Mouse (Mus musculus) embryo, embryonic 10 days (tissue): ENCODE measurements around the gene Ptgis.

Experiments used
- DNase-seq: peaks from one replicate; pipeline ENCODE4 v3.0.0-alpha.2; 2015; ENCODE audit warnings: low spot score

The Ptgis gene

DNA sequence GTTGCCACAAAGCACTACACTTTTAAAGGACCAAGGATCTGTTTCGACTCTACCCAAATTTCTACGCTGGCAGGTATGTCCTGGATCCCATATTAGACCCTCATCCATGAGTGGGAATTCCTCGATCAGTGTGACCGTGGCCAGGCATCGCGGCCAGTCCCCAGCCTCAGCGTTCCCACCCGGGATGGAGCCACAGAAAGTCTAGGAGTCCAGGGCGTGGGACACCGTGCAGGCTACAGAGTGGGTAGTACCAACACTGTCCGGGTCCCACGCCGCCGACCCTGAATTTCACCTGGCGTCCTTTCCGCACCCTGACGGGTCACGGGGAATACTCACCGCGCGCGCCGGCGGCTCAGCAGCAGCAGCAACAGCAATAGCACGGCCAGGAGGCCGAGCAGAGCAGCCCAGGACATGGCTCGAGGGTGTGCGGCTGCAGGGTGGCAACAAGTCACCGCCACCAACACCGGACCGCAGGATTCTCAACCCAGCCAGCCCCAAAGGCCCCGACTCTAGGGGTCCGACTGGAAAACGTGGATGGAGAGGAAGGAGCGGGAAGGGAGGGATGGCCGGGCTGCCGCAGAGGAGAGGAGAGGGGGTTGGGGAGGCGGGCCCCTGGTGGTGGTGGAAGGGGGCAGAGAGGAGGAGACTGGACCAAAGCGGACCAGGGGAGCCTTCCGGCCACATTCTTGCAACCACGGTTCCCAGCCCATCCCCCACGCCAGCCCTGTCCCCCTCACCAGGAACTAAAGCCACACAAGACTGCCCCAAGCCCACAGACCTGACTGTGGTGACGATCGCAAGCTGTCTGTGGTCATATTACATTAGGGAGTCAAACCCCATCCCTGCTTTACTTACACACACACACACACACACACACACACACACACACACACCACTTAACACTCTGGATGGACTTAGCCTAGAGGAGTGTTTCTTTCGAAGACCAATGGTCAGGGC is at the start of gene Ptgis:
Gene Ptgis, minus strand, starts transcription at position 597 of the 957 bp plus-strand sequence.
- DNase-seq, result peak; percentile 71

DNA sequence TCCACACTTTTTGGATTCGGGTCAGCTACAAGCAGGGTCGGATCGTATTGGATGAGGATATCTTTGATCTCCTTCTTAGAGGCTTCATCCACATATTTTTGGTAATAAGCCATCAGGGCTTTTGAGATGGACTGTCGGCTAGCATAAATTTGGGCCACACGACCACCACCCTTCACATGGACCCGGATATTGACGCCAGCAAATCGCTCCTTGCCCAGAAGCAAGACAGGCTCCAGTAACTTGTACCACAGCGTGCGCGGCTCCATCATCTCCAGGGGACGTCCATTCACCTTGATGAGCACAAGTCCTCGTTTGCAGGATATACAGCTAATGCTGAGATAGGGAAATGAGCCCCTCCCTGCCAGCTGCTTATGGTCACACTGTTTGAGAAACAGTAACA is 41.1 kb upstream of the Ptgis start:
- no peak for DNase-seq

DNA sequence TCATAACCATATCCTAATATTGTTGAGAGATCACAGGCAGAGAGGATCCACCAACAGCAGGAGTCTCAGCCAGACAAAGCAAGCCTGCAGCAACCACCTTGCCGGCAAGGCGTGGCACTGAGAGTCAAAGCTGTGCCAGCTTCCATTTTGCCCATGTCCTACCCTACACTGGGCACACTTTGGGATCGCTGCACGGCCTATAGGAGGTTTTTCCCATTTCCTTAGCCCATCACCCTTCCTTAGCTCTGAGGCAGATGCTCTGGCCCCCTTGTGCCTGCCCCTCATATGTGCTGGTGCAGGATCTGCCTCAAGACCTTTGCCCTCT is 40.5 kb upstream of the Ptgis start:
- DNase-seq, result no peak

DNA sequence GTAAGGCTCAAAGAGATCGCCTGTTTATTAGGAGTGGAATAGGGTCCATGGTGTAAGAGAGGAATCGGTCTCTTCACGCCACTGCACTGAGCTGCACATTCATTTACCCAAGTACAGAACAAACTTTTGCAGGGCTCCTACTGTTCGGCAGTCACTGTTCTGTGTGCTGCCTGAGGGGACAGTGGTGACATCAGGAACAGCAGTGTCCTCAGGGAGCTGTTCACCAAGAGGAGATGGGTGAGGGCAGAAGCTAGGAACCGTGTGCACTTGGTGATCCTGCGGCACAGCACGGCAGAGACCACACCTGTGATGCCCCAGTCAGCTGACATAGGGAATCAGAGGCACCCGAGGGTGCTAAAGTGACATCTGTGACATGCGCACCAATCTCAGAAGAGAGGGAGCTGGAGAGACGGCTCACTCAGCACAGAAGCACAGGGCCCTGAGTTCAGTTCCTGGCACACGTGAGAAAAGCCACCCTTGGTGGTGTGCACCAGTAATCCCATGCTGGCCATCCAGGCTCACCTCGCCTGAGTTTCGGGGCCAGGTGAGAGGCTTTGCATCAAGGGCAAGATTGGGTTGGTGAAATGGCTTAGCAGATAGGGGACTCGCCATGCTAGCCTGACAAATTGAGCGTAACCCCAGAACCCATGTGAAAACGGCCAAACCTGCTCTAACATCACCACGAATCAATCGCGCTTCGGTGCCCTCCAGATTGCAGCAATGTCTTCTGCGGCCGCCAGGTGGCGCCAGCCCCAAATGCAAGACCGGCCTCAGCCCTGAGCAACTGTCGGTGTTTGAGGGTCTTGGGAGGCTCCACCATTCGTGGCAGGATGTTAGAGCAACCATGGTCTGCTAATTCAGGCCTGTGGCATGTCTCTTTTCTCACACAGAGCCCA is 39.9 kb upstream of the Ptgis start:
- peak; percentile 86 for DNase-seq

- peak; percentile 75 for DNase-seq
These were observed 38.5 kb upstream of the Ptgis start for GRCm38 (mm10) chr2:167278751-167279526.

DNA sequence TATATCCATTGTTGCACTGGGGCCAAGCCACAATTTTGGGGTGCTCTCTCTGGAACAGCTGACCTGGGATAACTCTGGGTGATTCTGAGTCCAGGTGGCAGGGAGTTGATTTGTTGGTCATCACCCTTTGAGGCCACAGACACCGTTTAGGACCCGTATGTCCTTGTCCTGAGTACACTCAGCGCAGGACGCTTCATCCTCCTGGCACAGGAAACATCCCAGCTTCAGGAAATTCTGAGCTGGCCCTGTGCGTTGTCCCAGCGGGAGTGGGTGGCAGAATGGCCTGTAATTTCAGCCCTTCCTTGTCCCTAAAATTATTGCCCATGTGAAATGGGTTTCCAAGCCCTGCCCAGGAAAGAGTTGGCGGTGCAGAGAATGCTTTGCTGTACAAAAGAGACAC is 37.6 kb upstream of the Ptgis start:
- no peak for DNase-seq

DNA sequence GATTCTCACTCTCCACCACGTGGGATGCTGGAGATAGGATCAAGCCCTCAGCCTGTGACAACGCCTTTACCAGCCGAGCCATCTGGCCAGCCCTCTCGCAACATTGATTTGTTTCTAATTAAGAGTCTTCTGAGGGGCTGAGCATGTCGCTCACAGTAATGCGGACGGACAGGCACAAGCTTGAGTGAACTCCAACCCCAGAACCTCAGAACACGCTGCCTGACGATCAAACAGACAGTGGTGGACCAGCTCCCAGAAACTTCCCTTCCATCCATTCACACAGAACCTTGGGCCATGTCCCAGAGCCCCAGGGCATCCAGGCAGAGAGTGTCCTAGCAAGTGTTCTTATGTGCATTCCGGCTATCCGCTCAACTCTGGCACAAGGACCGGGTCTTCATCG is 36.6 kb upstream of the Ptgis start:
- no peak for DNase-seq

GRCm38 (mm10) chr2:167275856-167276255 is 35.5 kb upstream of the Ptgis start:
- DNase-seq, result no peak

- DNase-seq, result no peak
These were observed 34.5 kb upstream of the Ptgis start for GRCm38 (mm10) chr2:167274713-167275465.

- DNase-seq, result no peak
These were observed 32.9 kb upstream of the Ptgis start for GRCm38 (mm10) chr2:167273206-167273740.

DNA sequence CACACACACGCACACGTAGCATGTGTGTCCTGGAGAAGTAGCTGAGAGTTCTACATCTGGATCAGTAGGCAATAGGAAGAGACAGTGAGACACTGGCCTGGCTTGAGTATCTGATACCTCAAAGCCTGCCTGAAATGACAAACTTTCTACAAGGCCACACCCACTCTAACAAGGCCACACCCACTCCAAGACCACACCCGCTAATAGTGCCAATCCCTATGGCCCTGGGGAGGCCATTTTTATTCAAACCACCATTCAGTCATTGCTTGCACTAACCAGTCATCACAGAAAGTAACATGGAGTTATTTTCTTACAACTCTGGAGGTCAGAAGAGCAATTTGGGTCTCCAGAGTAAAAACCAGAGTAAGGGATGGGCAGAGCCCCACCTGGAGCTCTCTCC is 32.3 kb upstream of the Ptgis start:
- DNase-seq, result no peak

DNA sequence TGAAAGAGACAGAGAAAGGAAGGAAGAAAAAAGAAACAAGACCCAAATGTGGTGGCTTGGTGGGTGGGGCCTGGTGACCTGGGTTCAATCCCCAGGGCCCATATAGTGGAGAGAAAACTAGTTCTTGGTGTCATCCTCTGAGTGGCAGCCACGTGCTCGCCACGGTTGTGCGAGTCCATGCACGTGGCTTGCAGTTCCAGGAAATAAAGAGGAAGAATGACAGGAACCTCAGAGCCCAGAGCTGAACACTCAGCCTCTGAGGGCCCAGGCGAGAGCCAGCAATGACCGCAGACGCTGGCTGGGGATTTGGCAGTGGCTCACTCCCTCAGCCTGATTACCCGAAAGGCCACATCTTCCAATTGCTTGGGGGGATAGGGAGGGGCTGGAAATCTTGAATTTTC is 30.7 kb upstream of the Ptgis start:
- no peak for DNase-seq

GRCm38 (mm10) chr2:167270496-167270895 is 30.1 kb upstream of the Ptgis start:
- no peak for DNase-seq

GRCm38 (mm10) chr2:167268721-167269120 is 28.3 kb upstream of the Ptgis start:
- DNase-seq, result no peak

- no peak for DNase-seq
These were observed 27.9 kb upstream of the Ptgis start for GRCm38 (mm10) chr2:167268411-167268690.

- no peak for DNase-seq
These were observed 27.4 kb upstream of the Ptgis start for GRCm38 (mm10) chr2:167267531-167268410.

DNA sequence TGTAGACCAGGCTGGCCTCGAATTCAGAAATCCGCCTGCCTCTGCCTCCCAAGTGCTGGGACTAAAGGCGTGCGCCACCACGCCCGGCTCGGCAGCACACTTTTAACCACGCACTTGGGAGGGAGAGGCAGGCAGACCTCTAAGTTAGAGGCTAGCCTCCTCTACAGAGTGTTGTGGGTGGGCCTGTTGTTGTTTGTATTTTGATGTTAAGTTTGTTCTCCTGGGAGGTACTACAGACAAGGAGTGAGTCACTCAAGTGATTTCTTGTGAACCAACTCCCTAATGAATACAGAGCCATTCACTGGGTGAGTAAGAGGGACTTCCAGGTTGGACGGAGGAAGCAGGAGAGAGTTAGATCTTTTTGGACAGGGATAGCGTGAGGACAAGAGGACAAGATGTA is 25.8 kb upstream of the Ptgis start:
- no peak for DNase-seq

- DNase-seq, result peak; percentile 53
These were observed 25.4 kb upstream of the Ptgis start for GRCm38 (mm10) chr2:167265806-167266205.

DNA sequence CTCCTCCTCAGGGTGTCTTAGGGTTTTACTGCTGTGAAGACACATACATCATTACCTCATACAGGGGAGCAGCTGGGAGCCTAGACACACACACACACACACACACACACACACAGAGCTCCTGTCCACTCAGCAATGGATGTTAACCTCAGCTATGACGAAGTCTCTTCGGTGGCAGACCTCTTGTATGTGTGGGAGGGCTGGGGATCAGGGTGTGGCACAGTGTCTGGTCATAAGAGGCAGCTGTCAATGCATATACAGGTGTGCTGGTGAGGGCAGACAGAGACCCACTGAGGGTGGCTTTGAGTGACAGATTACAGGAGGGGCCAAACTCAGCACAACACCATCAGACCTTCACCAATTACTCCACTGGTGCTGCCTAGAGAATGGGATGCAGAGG is 24.6 kb upstream of the Ptgis start:
- no peak for DNase-seq

DNA sequence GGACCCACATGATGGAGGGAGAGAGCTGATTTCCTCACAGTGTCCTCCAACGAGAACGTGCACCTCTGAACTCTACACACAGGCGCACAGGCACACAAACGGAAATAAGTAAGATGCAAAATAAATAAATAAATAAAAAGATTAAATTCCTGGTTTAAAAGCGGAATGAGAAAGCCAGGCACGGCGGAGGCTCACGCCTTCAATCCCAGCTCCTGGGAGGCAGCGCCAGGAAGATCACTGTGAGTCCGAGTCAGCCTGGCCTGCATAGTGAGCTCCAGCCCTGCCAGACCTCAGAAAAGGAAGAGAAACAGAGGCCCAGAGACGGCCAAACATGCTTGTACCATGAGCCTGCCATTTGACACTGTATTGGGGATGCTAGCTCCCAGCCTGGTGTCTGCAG is 23.5 kb upstream of the Ptgis start:
- no peak for DNase-seq
